Mouse (Mus musculus) T-helper 1 cell (primary cell): ENCODE results near the gene Mpi.

Experiments
- in situ Hi-C: fragments of 300-600 bp; cut with MboI, MseI; formaldehyde crosslinking; loops from one replicate; pipeline ENCODE4 v1.15.1; 2025; ENCODE audit warnings: high pct_unique_total_duplicates

Gene Mpi

DNA sequence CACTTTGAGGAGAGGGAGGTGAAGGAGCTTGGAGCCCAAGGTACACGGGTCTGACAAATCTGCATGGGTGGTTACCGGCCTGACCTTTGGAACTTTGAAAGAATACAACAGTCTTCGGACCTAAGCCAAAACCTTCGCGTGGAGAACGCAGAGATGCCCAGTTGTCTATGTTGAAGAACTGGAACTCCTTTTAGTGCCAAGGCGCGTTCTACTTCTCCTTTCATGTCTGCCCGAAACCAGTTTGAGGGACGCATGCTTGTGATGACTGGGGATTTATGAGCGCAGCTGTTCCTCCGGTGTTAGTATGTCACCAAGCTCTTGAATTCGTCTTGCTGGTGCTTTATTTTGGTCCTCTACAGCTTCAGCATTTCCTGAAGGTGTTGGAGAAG lies 9.1 kb upstream of the Mpi start:
- in situ Hi-C loops = no loop called here

DNA sequence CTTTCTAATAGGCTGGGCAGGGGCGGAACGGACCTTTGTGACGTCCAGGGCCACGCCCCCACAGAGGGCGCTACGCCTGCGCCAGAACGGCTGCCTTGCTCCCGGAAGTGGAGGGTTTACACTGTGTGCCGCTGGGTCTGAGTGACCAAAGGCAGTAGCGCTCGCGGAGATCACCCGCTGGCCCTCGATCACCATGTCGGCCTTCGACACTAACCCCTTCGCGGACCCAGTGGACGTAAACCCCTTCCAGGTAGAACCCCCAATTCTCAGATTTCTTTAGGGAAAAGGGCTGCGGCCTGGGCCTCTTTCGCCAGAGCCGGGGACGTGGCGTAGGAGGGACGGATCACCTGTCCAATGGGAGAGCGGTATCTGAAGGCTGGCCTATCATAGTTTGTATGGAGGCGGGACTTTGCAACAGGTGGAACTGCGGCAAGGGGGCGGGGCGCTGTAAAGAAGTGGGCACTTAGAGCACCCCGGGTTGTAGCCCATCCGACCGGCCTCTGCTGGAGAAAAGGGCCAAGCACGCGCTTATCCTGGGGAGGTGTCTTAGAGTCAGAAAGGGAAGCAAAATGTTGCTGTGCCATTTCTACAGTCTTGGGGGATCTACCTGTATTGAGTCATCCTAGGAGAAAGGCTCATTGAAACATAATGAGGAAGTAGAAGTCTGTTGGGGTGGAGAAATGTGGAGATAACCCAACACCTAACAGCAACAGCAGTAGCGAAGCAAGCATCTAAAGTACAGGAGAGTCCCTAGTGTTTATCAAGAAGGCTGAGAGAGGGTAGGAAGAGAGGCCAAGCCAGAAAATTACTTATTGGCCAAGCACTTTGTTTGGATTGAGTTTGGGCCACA lies 8.5 kb upstream of the Mpi start, which contains the start of gene Scamp2:
Gene Scamp2, plus strand, starts transcription at position 83 of the 850 bp plus-strand sequence.
- in situ Hi-C loops = no loop called here

DNA sequence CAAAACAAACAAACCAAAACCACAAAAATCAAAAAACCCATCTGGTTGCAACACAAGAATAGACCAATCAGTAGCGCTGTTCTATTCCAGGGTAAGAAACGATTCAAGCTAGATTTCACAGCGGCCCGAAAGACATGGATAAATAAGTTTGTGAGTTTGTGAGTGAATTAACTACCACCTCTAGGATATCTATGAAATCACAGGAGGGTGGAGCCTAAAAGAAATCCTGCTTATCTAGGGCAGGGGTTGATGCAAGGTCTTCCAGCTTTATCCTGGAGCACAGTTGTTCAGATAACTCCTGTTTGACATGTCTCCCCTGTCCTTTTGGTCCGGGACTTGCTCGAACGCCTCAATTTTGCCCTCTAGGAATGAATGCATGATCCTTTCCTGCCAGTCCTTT lies 7.7 kb upstream of the Mpi start:
- in situ Hi-C loops = no loop called here

DNA sequence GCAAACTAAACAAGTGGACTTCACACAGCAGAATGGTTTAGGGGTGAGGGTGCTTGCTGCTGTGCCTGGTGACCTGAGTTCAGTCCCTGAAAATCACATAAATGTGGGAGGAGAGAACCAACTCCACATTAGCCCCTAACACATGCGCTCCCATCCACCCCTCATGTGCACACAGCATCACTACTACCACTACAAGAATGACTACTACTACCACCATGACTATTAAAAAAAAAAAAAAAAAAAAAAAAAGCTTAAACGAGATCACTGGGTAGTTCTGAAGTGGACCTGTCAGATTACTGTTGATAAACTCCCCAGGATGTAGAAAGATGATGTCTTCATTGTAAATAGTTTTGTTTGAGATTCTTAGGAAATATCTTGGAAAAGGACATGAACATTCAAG lies 7.0 kb upstream of the Mpi start:
- in situ Hi-C loops = no loop called here

DNA sequence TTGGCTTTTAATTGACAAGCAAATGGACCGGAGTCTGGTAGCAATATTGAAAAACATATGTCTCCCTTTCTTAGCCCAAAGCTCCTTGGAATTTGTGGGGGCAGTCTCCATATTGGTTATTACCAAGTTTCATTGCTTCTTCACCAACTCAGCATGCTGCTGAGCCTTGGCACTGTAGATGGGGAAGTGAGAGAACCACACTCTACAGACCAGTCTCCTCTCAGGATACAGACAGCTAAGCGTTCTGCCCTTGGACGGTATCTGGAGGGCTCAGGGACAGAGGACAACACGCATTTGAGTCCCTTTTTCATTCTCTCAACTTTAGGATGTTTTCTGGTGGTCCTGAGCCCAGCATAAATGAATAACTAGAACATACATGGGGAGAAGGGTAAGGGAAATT lies 6.1 kb upstream of the Mpi start:
- in situ Hi-C loops = no loop called here

DNA sequence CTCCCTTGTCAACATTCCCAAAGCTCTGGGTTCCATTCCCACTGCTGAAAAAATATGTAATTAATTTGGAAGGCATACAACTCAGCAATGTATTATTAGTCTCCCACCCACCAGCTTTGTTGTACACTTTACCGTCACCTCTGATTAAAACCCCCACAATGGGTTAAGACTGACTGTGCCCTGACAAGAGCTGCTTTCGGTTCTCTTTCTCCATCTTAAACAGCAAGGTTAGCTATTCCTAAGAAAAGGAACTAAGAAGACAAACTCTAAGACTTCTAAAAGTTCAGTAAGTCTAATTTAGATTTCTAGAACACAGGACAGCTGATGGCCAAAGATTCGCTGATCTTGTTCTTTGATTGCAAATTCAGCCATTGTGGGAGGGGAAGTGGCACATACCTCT lies 4.7 kb upstream of the Mpi start:
- in situ Hi-C loops = no loop called here

DNA sequence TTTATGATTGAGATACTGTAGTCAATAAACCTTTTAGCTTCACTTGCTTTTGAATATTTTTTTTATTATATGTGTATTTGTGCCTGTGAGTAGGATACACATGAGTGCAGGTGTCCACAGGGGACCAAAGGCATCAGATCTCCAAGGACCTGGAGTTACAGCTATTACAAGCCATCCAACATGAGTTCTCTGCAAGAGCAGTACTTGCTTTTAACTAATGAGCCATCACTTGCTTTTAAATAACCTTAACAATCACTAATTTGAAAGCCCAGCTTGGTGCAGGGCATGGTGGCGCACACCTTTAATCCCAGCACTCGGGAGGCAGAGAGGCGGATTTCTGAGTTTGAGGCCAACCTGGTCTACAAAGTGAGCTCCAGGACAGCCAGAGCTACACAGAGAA lies 2.2 kb upstream of the Mpi start:
- in situ Hi-C loops = loop anchor here (5.0 kb wide), 1 partner anchor 88 kb away; no protein-coding TSS in a partner anchor

DNA sequence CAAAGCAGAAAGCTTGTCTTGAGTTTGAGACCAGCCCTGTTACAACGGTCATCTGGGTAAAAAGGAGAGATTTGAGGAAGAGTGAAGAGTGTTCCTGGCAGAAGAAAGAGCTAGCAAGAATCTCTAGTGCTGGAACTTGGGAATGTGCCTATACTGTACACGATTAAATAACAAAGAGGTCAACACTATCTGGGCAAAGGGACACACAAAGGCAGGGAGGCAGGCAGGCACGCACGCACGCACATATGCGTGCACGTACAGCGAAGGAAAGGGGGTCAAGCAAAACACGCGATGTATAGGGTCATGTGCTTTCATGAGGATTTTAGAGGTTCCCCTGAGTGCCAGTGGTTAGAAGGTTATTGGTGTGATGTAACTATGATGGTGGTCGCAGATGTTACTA lies 556 bp upstream of the Mpi start:
- in situ Hi-C loops = loop anchor here (5.0 kb wide), 1 partner anchor 89 kb away; no protein-coding TSS in a partner anchor

DNA sequence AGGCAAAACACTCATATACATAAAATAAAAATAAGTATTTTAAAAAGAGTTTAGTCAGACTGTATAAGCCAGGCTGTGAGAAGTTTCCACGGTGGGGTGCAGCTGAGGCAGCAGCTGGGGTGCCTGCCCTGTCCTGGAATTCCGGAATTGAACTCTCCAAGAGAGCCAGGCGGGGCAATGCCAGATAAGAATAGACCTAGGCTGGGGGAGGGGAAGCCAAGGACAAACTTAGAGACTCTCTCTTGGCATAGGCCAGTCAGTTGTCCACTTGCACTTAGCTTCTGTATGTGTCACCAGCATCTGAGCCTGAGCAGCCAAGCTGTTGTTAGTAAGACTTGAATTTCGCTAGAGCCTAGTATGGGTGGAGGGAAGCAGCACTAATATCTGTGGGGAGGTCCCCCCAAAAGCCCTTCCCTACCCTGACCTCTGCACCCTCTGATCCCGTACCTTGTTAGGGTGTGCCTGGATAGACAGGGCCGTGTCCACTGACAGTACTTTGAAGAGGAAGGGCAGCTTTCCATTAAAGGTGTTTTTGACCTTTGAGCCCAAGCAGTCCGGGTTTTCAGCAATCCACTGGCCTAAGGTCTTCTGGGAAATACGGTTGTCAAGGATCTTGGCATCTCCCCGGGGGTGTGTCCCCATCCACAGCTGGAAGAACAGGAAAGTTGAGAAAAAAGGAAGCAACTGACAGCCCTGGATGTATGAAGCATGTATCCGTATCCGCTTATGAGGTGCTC lies 2.3 kb downstream of the Mpi start:
- in situ Hi-C loops = loop anchor here (5.0 kb wide), 1 partner anchor 92 kb away; no protein-coding TSS in a partner anchor

DNA sequence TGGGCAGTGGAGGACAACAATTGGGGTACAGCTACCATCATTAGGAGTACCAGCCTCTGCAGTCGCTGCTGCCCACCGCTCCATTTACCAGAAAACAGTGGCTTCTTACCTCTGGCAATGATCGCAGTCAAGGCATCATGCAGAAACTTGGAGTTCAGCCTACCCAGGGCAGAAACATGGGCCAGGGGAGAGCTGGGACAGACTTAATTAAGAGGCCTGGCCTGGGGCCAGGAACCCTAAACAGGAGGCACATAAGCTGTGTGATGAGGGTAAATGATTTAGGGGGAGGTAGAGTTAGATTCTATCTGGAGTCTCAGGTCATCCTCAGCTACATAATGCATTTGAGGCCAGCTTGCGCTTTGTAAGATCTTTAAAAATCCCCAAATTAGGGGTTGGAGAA lies 3.4 kb downstream of the Mpi start:
- in situ Hi-C loops = no loop called here

DNA sequence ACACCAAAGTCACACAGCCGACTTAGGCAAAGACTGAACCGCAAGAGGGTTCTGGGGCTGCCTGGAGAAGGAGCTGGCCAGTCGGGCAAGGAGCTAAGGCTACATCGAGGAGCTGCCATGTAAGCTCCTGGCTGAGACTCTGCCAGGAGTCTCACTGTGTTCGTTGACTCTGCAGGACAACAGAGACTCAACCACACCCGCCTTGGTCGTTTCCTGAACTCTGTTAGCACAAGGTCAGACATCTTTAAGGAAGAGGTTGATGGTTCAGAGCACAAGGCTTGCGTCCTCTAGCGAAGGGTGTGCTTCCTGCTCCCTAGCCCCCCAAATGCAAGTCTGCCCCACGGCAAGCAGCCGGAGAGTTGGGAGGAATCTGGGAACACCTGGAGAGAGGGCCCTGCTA lies 4.7 kb downstream of the Mpi start:
- in situ Hi-C loops = no loop called here

DNA sequence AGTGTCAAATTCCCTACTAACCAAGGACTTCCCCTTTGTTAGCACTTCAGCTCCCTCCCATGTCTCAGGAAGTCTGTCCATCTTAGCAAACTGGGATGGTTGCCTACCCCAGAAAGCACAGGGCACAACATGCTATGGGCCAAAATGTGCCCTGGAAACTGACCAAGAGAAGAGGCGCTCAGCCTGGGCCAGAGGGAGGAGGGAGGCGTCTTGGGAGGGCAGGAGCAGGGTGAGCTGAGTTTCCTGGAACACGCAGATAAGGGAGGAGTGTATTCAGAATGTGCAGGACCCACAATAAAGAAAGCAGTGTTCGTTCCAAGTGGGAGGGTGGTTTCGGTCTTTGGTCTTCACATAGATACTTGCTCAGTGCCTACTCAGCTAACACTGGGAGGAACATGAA lies 5.3 kb downstream of the Mpi start:
- in situ Hi-C loops = no loop called here

DNA sequence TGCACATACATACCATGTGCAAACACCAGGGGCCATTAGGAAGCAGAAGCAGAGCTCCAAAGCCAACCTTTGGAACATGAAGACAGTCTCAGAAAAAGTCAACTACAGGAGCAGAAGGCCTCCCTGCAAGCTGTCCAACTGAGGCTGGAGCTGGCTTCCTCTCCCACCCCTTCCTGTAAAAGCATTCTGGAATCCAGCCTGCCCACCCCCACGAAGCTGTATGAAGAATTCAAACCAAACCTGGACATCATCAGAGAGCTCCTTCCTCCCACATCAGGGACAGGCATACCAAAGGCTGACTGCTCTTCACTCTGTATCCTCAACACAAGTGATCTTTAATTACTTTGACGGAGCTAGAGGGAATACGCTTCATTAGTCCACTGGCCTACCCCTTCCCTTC lies 8.6 kb downstream of the Mpi start:
- in situ Hi-C loops = no loop called here

DNA sequence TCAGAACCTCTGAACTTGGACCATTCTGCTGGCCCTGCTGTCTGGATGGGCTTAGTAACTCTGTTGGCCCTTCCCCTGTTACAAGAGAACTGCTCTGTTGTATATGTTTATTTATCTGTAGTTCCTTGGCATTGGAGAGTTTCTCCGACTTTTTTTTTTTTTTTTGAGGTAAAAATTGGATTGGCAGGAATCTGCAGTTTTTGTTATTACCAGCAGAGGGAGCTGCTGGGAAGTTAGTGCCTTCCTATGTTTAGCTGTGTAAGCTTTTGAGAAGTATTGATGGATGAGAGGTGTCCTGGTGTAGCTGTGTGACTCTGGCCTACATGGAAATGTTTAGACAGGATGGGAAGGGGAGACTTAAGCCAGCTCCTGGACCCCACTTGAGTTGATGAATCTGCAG lies 11.3 kb downstream of the Mpi start:
- in situ Hi-C loops = no loop called here

DNA sequence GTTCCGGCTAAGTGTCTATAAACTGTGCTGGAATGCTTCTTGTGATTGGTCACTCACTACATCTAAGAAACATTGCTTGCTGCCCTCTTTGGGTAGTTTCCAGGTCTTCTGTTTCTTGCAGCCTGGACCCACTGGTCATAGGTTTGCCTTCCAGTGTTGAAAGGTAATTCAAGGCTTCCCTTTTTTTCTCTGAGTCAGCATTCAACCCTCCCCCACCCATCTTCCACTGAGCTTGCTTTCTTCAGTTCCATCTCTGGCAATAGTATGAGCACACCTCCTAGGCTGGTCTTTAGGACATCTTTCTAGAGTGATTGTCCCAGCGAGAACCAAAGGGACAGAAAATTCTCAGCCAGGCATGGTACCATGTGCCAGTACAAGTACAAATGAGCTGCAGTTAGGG lies 13.0 kb downstream of the Mpi start:
- in situ Hi-C loops = no loop called here

DNA sequence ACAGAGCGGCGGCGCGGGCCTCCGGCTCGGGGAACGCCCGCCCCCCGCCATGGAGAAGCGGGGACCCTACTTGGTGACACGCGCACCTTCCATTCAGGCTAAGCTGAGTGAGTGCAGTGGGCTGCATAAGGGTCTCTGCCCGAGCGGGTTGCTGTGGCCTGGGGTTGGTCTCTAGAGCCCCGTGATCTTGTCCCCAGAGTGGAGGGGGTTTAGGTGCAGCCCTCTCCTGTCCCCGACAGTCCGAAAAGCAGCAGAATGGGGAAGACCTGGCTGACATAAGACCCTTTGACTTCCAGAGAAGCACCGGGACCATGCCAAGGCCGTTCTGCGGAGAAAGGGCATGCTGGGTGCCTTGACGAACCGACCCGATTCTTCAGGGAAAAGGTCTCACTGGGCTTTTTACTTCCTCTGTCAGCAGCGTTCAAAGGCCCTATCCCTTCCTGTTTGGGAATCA lies 14.8 kb downstream of the Mpi start:
- in situ Hi-C loops = no loop called here

DNA sequence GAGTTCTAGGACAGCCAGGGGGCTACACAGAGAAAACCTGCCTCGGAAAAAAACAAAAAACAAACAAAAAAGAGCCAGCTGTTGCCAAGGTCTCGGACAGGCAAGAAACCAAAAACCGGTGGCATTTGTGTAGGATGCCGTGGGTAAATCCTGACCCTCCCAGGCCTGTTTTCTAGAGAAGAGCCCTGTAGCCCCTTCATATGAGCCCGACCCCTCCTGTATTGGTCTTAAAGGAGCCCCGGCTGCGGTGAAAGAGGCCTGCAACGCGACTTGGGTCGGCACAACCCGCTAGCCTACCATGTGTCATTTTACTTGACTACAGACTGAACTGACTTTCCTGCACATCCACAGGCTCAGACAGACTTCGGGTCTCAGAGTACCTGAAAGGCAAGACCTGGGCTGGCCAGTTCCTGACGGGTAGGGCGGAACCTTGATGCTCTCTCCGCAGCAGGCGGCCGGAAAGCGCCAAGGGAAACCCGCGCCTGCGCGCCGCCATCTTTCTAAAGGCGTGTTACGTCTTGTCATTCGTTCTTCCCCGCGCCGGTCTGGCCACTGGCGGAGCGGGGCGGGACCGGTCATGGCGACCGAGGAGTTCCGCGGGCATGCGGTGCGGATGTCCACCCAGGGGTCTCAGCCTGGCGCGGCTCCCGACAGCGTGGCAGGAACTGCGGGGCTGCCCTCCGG lies 15.4 kb downstream of the Mpi start, which contains the start of gene Fam219b:
Gene Fam219b, plus strand, starts transcription at position 485 of the 684 bp plus-strand sequence.
- in situ Hi-C loops = no loop called here

DNA sequence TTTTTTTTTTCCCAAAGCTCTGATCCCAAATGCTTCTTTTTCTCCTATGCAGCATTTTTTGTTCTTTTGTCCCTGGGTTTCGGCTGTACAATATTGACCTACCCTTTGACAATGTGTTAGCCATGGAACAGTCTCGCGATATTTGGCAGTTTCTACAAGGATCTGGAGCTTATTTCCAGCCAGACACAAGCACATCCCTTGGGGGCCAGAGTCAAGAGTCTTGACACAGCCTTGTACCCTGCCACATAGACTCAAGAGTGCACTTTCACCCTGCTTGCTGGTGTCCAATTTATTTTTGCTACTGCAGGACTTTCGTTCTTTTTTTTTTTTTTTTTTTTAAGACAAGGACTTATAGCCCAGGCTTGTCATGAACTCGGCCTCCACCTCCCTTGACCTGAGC lies 16.2 kb downstream of the Mpi start:
- in situ Hi-C loops = no loop called here

DNA sequence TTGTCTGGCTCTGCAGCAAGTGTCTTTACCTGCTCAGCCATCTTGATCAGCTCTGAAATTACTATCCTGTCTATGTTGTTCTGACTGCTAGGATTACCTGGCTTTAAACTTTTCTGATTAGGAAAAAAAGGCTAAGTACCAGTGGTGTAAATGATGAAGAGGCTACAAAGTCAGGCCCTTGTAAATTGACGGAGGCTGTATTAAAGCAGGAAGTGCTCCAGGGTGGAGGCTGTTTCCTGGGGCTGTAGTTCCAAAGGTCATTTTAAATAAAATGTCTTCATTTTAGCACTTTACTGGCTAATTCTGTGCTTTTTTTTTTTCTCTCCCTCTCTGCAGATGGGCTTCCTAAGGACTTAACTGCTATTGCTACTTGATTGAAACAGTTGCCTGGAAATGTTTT lies 20.6 kb downstream of the Mpi start:
- in situ Hi-C loops = no loop called here

DNA sequence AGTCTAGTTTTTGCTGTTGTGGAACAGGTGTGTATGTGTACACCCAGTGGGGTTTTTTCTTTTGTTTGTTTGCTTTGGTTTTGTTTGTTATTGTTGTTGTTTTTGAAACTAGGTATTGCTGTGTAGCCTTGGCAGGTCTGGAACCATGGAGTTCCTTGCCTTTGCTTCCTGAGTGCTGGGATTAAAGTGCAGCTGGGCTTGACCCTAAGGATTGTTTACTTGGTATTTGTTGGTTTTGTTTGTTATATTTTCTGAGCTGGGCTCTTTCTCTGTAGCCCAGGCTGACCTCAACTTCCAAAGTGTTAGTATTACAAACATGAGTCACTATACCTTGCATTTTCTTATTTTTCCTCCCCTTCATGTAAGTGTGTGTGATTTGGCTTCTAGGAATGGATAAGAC lies 26.1 kb downstream of the Mpi start:
- in situ Hi-C loops = no loop called here

DNA sequence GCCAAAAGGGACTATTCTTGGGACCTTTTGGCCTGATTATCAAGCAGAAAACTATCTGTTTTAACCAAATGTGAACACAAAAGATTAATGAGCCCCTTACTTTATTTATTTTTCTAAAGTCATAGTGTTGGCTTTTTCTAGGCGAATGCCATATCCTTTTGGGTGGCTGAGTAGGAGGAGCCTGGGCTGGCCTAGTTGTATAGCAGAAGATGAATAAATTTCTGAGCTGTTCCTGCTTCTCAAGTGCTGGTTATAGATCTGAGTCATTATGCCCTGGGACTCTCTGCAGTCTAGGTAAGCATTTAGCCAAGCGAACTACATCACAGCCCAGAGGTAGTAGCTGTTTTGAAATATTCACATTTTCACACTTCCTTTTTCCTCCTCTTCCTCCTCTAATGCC lies 27.0 kb downstream of the Mpi start:
- in situ Hi-C loops = no loop called here

DNA sequence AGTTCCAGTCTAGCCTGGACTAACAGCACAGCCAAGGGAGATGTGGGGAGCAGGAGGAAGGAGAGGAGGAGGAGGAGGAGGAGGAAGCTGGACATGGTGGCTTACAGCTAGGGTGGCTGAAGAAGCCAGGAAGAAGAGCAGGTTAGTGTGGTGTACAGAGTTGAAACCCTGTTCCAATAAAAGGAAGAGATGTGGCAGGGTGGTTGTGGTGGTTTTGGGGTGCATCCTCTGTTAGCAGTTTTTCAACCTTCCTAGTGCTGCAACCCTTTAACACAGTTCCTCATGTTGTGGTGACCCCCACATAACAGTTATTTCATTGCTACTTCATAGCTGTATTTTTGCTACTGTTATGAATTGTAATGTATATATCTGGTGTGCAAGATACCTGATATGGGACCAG lies 28.1 kb downstream of the Mpi start:
- in situ Hi-C loops = loop anchor here (5.0 kb wide), 1 partner anchor 42 kb away; no protein-coding TSS in a partner anchor
